Mouse (Mus musculus) limb, embryonic 10.5 days (tissue): ENCODE measurements around the gene Ddx19b. TPM values are rescaled to one million over a fixed set of nuclear protein-coding genes. Genes with fewer than 3 reads are reported as not detected.
"Not testable (repeated sequence)": the region's sequence is repeated elsewhere in the genome, so short reads cannot be mapped to it uniquely, and the experiment has no call there.

ENCODE experiments used
- DNase-seq: peaks from one replicate; pipeline ENCODE4 v3.0.0-alpha.2; 2017; ENCODE audit warnings: low spot score
- H3K27ac ChIP-seq: fragments of 300-500 bp; sonication (generic); 2 replicates; pipeline ENCODE4 v1.5.1; 2016; ENCODE audit warnings: mild to moderate bottlenecking
- H3K27me3 ChIP-seq: fragments of 300-500 bp; sonication (generic); 2 replicates; pipeline ENCODE4 v1.6.1; 2016; ENCODE audit warnings: low read depth, mild to moderate bottlenecking; ENCODE audit not compliant: poor library complexity, severe bottlenecking
- H3K36me3 ChIP-seq: fragments of 300-500 bp; sonication (generic); 2 replicates; pipeline ENCODE4 v1.6.1; 2016; ENCODE audit warnings: mild to moderate bottlenecking, moderate library complexity
- H3K4me1 ChIP-seq: fragments of 300-500 bp; sonication (generic); 2 replicates; pipeline ENCODE4 v1.6.1; 2016
- H3K4me3 ChIP-seq: fragments of 300-500 bp; sonication (generic); 2 replicates; pipeline ENCODE4 v1.5.1; 2016; ENCODE audit warnings: mild to moderate bottlenecking, moderate library complexity
- H3K9me3 ChIP-seq: fragments of 300-500 bp; sonication (generic); replicated peaks from 2 replicates; pipeline ENCODE4 v1.6.1; 2016; ENCODE audit warnings: mild to moderate bottlenecking
- WGBS: fragments of 180-500 bp; shearing (Covaris S2); methylation state at CpG from one replicate; pipeline ENCODE4 v1.1.7; 2016; 5-methylcytosine and 5-hydroxymethylcytosine counted together
- polyA plus RNA-seq: library from polyadenylated mRNA; unstranded; fragments of >200 nt; fragmentation: Nextera tagmentation; extraction: Ambion mirVana; gene quantifications from 2 replicates; pipeline ENCODE4 v1.2.1, GENCODE M21; 2016

The Ddx19b gene
- polyA plus RNA-seq, 1 experiment from 2014 or later = 6.5 TPM

- Histone ChIP-seq H3K4me1 (peaks cover 14% of the 10 kb centered on the region), H3K9me3 (no peaks in the 10 kb centered on the region), H3K27me3 (no peaks in the 10 kb centered on the region), H3K36me3 (peaks cover 91% of the 10 kb centered on the region), H3K27ac (peak overlapping the region; percentile 84), H3K4me3 (peak overlapping the region; percentile 59)
- WGBS = 6% methylated on average over 45 of the region's 45 CpGs
- peak; percentile 91 for DNase-seq
Observed at GRCm38 (mm10) chr8:110969910-110970770, 61.4 kb downstream of the Ddx19b start.

- peaks cover 90% of the 10 kb centered on the region for H3K36me3 ChIP-seq
- no peak for DNase-seq
- no peak overlapping the region for H3K27ac ChIP-seq
- H3K9me3 ChIP-seq = no peaks in the 10 kb centered on the region
- no peak overlapping the region for H3K4me3 ChIP-seq
- WGBS = 84% methylated on average over 9 of the region's 9 CpGs
- H3K4me1 ChIP-seq = peaks cover 14% of the 10 kb centered on the region
- H3K27me3 ChIP-seq = no peaks in the 10 kb centered on the region
Observed at GRCm38 (mm10) chr8:110967326-110967725, 64.2 kb downstream of the Ddx19b start.

- DNase-seq = no peak
- H3K36me3 ChIP-seq = peaks cover 90% of the 10 kb centered on the region
- H3K4me1 ChIP-seq = peaks cover 14% of the 10 kb centered on the region
- H3K27ac ChIP-seq = no peak overlapping the region
- no peaks in the 10 kb centered on the region for H3K9me3 ChIP-seq
- H3K4me3 ChIP-seq = no peak overlapping the region
- H3K27me3 ChIP-seq = no peaks in the 10 kb centered on the region
- WGBS = 89% methylated on average over 8 of the region's 8 CpGs
Observed at GRCm38 (mm10) chr8:110966586-110966985, 65.0 kb downstream of the Ddx19b start.

- Histone ChIP-seq H3K27me3 (no peaks in the 10 kb centered on the region), H3K9me3 (no peaks in the 10 kb centered on the region), H3K36me3 (peaks cover 88% of the 10 kb centered on the region), H3K4me3 (no peak overlapping the region), H3K27ac (no peak overlapping the region), H3K4me1 (peaks cover 8% of the 10 kb centered on the region)
- 70% methylated on average over 7 of the region's 7 CpGs for WGBS
- DNase-seq = no peak
Observed at GRCm38 (mm10) chr8:110965594-110965993, 66.0 kb downstream of the Ddx19b start.

- Histone ChIP-seq H3K27me3 (no peaks in the 10 kb centered on the region), H3K36me3 (peaks cover 91% of the 10 kb centered on the region), H3K9me3 (no peaks in the 10 kb centered on the region), H3K27ac (no peak overlapping the region), H3K4me3 (no peak overlapping the region), H3K4me1 (no peaks in the 10 kb centered on the region)
- no peak for DNase-seq
- 94% methylated on average over 7 of the region's 7 CpGs for WGBS
Observed at GRCm38 (mm10) chr8:110964666-110965065, 66.9 kb downstream of the Ddx19b start.

- no peak for DNase-seq
- H3K36me3 ChIP-seq = peaks cover 92% of the 10 kb centered on the region
- no peak overlapping the region for H3K4me3 ChIP-seq
- no peak overlapping the region for H3K27ac ChIP-seq
- WGBS = 91% methylated on average over 2 of the region's 2 CpGs
- H3K27me3 ChIP-seq = no peaks in the 10 kb centered on the region
- no peaks in the 10 kb centered on the region for H3K9me3 ChIP-seq
- H3K4me1 ChIP-seq = no peaks in the 10 kb centered on the region
Observed at GRCm38 (mm10) chr8:110963051-110963450, 68.5 kb downstream of the Ddx19b start.

- H3K9me3 ChIP-seq = no peaks in the 10 kb centered on the region
- no peaks in the 10 kb centered on the region for H3K4me1 ChIP-seq
- H3K27me3 ChIP-seq = no peaks in the 10 kb centered on the region
- 93% methylated on average over 6 of the region's 6 CpGs for WGBS
- peaks cover 91% of the 10 kb centered on the region for H3K36me3 ChIP-seq
- DNase-seq = no peak
- no peak overlapping the region for H3K4me3 ChIP-seq
- H3K27ac ChIP-seq = no peak overlapping the region
Observed at GRCm38 (mm10) chr8:110959906-110960305, 71.6 kb downstream of the Ddx19b start.

- H3K4me1 ChIP-seq = no peaks in the 10 kb centered on the region
- no peaks in the 10 kb centered on the region for H3K27me3 ChIP-seq
- no peak overlapping the region for H3K27ac ChIP-seq
- no peak overlapping the region for H3K4me3 ChIP-seq
- H3K36me3 ChIP-seq = peaks cover 91% of the 10 kb centered on the region
- no peaks in the 10 kb centered on the region for H3K9me3 ChIP-seq
- DNase-seq = no peak
- 94% methylated on average over 12 of the region's 12 CpGs for WGBS
Observed at GRCm38 (mm10) chr8:110959071-110959780, 72.3 kb downstream of the Ddx19b start.

- H3K36me3 ChIP-seq = peaks cover 91% of the 10 kb centered on the region
- not testable (repeated sequence) for H3K27ac ChIP-seq, H3K27me3 ChIP-seq, H3K4me3 ChIP-seq, H3K4me1 ChIP-seq, H3K9me3 ChIP-seq, DNase-seq
- 91% methylated on average over 7 of the region's 7 CpGs for WGBS
Observed at GRCm38 (mm10) chr8:110958553-110958952, 73.0 kb downstream of the Ddx19b start.

- no peak overlapping the region for H3K27ac ChIP-seq
- no peak for DNase-seq
- peaks cover 90% of the 10 kb centered on the region for H3K36me3 ChIP-seq
- no peaks in the 10 kb centered on the region for H3K4me1 ChIP-seq
- whole genome bisulfite sequencing = 91% methylated on average over 5 of the region's 5 CpGs
- no peaks in the 10 kb centered on the region for H3K27me3 ChIP-seq
- no peaks in the 10 kb centered on the region for H3K9me3 ChIP-seq
- H3K4me3 ChIP-seq = no peak overlapping the region
Observed at GRCm38 (mm10) chr8:110958135-110958534, 73.4 kb downstream of the Ddx19b start.

- H3K9me3 ChIP-seq = no peaks in the 10 kb centered on the region
- 93% methylated on average over 19 of the region's 19 CpGs for WGBS
- H3K27ac ChIP-seq = no peak overlapping the region
- DNase-seq = no peak
- H3K36me3 ChIP-seq = peaks cover 89% of the 10 kb centered on the region
- no peaks in the 10 kb centered on the region for H3K27me3 ChIP-seq
- no peaks in the 10 kb centered on the region for H3K4me1 ChIP-seq
- no peak overlapping the region for H3K4me3 ChIP-seq
Observed at GRCm38 (mm10) chr8:110957471-110957870, 74.1 kb downstream of the Ddx19b start.

- no peak overlapping the region for H3K4me3 ChIP-seq
- H3K27ac ChIP-seq = no peak overlapping the region
- WGBS = 91% methylated on average over 15 of the region's 15 CpGs
- no peak for DNase-seq
- peaks cover 89% of the 10 kb centered on the region for H3K36me3 ChIP-seq
- H3K9me3 ChIP-seq = no peaks in the 10 kb centered on the region
- H3K4me1 ChIP-seq = no peaks in the 10 kb centered on the region
- no peaks in the 10 kb centered on the region for H3K27me3 ChIP-seq
Observed at GRCm38 (mm10) chr8:110956619-110957450, 74.7 kb downstream of the Ddx19b start.
